Mouse (Mus musculus) E14TG2a.4 (cell line): Measurements from ENCODE around the gene Sipa1l1.
A peak's percentile ranks its signal among the peaks of the same experiment; 100 is the strongest.
"Not testable (repeated sequence)": the region's sequence is repeated elsewhere in the genome, so short reads cannot be mapped to it uniquely, and the experiment has no call there.

Experiments used
- H3K27me3 ChIP-seq: 2 replicates; pipeline ENCODE4 v1.6.1; 2014; ENCODE audit warnings: low read length, control low read depth; ENCODE audit not compliant: insufficient read depth
- H3K36me3 ChIP-seq: 2 replicates; pipeline ENCODE4 v1.6.1; 2014; ENCODE audit warnings: low read length, control low read depth; ENCODE audit not compliant: insufficient read depth
- H3K4me1 ChIP-seq: replicated peaks from 2 replicates; pipeline ENCODE4 v1.6.1; 2014; ENCODE audit warnings: low read depth, low read length, control low read depth
- H3K4me3 ChIP-seq: replicated peaks from 2 replicates; pipeline ENCODE4 v1.5.1; 2014; ENCODE audit warnings: mild to moderate bottlenecking, low read length
- H3K9me3 ChIP-seq: 2 replicates; pipeline ENCODE4 v1.6.1; 2014; ENCODE audit warnings: low read length, control low read depth
- CTCF ChIP-seq: conservative IDR thresholded peaks from 2 replicates; pipeline ENCODE4 v1.5.1; 2014; ENCODE audit warnings: low read length
- NANOG ChIP-seq: IDR thresholded peaks from 2 replicates; pipeline ENCODE4 v1.6.1; 2014; ENCODE audit warnings: borderline replicate concordance, low read length, mixed read lengths
- POU5F1 ChIP-seq: IDR thresholded peaks from 2 replicates; pipeline ENCODE4 v1.6.1; 2014; ENCODE audit warnings: low read length, borderline replicate concordance

Gene Sipa1l1

DNA sequence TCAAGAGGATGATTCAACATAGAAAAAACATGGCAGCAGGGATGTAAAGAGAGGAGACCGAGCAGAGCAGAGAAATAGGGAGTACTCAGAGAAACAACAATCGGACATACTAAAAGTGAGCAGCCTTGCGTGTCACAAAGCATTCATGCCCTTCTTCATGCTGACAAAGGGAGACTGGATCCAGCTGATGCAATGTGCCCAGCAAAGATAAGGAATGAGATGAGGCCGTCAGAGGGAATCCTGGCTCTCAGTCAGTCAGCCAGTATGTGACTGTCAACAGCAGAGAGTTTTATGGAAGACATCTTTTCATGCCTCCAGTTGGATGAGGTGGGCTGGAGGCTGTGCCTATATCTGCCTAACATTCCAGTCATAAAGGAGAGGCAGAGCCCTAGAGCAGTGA, 304.1 kb downstream of the Sipa1l1 start:
- H3K9me3 ChIP-seq, result peaks cover 13% of the 10 kb centered on the region
- no peaks in the 10 kb centered on the region for H3K36me3 ChIP-seq
- H3K27me3 ChIP-seq, result peaks cover 14% of the 10 kb centered on the region
- H3K4me3 ChIP-seq, result no peak overlapping the region
- TF ChIP-seq POU5F1, result no peak
- no peak for TF ChIP-seq CTCF
- no peak for TF ChIP-seq NANOG
- peaks cover 13% of the 10 kb centered on the region for H3K4me1 ChIP-seq

GRCm38 (mm10) chr12:82474409-82474808, 305.3 kb downstream of the Sipa1l1 start:
- Histone ChIP-seq H3K9me3 (peaks cover 1% of the 10 kb centered on the region), H3K4me3 (no peak overlapping the region), H3K4me1 (peaks cover 25% of the 10 kb centered on the region), H3K27me3 (peaks cover 14% of the 10 kb centered on the region), H3K36me3 (no peaks in the 10 kb centered on the region)
- TF ChIP-seq CTCF (no peak), POU5F1 (no peak), NANOG (no peak)

GRCm38 (mm10) chr12:82476028-82476427, 306.9 kb downstream of the Sipa1l1 start:
- no peaks in the 10 kb centered on the region for H3K9me3 ChIP-seq
- no peak overlapping the region for H3K4me3 ChIP-seq
- H3K27me3 ChIP-seq, result peaks cover 14% of the 10 kb centered on the region
- TF ChIP-seq CTCF, result no peak
- no peak for TF ChIP-seq POU5F1
- no peak for TF ChIP-seq NANOG
- H3K36me3 ChIP-seq, result no peaks in the 10 kb centered on the region
- peaks cover 22% of the 10 kb centered on the region for H3K4me1 ChIP-seq

GRCm38 (mm10) chr12:82476580-82476979, 307.5 kb downstream of the Sipa1l1 start:
- Histone ChIP-seq H3K27me3 (peaks cover 12% of the 10 kb centered on the region), H3K9me3 (no peaks in the 10 kb centered on the region)
- TF ChIP-seq CTCF (no peak), POU5F1 (no peak), NANOG (no peak)

DNA sequence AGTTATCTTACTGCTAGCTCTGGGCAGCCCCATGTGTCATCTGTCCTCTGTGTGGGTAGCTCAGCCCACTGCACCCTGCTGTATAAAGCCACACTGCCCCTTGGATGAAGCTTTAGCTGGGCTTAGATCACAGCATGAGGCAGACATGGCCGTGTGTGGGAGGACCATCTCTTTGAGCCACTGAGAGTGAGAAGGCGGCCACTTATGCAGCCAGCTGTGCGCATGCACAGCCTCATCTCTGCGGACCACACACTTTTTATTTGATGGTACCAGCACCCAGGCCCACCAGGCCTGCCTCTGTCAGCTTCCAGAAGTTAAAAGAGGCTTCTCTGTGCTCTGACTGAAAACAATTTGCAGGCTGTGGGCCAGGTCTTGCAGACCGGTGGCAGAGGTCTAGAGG, 308.7 kb downstream of the Sipa1l1 start:
- Histone ChIP-seq H3K9me3 (no peaks in the 10 kb centered on the region), H3K27me3 (peaks cover 12% of the 10 kb centered on the region), H3K4me3 (no peak overlapping the region), H3K4me1 (peaks cover 22% of the 10 kb centered on the region), H3K36me3 (no peaks in the 10 kb centered on the region)
- TF ChIP-seq CTCF (no peak), POU5F1 (no peak), NANOG (no peak)

More at GRCm38 (mm10) chr12:82476580-82476979, 307.5 kb downstream of the Sipa1l1 start:
- Histone ChIP-seq H3K36me3 (no peaks in the 10 kb centered on the region), H3K4me1 (peaks cover 22% of the 10 kb centered on the region), H3K4me3 (no peak overlapping the region)

GRCm38 (mm10) chr12:82478256-82478655, 309.1 kb downstream of the Sipa1l1 start:
- Histone ChIP-seq H3K4me1 (peaks cover 22% of the 10 kb centered on the region), H3K9me3 (no peaks in the 10 kb centered on the region), H3K36me3 (no peaks in the 10 kb centered on the region), H3K27me3 (peaks cover 12% of the 10 kb centered on the region), H3K4me3 (no peak overlapping the region)
- TF ChIP-seq NANOG, result no peak

DNA sequence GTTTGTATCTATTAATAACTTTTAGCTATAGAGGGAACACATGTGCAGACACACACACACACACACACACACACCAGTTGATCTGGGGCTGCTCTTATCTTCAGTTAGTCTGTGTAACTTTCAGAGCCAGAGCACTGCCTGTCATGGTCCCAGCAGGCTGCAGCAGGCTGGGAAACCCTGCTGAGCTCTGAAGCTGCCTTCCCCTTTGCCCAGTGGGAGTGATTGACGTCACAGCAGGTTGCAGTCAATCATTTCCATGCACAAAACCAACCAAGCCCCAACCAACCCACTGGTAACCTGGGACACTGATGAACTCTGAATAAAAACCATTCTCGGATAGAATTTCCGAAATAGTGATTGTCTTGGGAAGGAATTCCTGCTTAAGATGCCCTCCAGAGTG, 310.3 kb downstream of the Sipa1l1 start:
- Histone ChIP-seq H3K4me3 (no peak overlapping the region), H3K9me3 (peaks cover 6% of the 10 kb centered on the region), H3K4me1 (peaks cover 22% of the 10 kb centered on the region), H3K36me3 (no peaks in the 10 kb centered on the region), H3K27me3 (peaks cover 12% of the 10 kb centered on the region)
- no peak for TF ChIP-seq POU5F1
- peak; percentile 60; the same call in 1 of the 2 replicates for TF ChIP-seq NANOG

DNA sequence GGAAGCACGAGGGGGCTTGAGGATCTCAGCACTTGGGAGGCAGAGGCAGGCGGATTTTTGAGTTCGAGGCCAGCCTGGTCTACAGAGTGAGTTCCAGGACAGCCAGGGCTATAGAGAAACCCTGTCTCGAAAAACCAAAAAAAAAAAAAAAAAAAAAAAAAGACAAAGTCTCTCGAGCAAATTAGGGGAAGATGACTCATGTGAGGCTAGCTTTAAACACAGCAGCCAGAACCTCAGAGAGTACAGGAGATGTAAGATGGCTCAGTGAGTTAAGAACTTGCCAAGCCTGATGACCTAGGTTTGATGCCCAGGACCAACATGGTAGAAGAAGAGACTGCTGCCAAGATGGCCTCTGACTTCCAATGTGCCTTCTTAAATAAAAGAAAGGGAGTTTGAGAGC, 311.3 kb downstream of the Sipa1l1 start:
- Histone ChIP-seq H3K4me1 (peaks cover 28% of the 10 kb centered on the region), H3K27me3 (peaks cover 12% of the 10 kb centered on the region), H3K9me3 (peaks cover 11% of the 10 kb centered on the region)
- H3K36me3 ChIP-seq, H3K4me3 ChIP-seq: not testable (repeated sequence)

- Histone ChIP-seq H3K9me3 (peaks cover 11% of the 10 kb centered on the region), H3K36me3 (no peaks in the 10 kb centered on the region), H3K4me1 (peaks cover 32% of the 10 kb centered on the region), H3K27me3 (no peaks in the 10 kb centered on the region), H3K4me3 (no peak overlapping the region)
- TF ChIP-seq CTCF (no peak), POU5F1 (no peak), NANOG (peak; percentile 31; the same call in 1 of the 2 replicates)
These were observed 316.3 kb downstream of the Sipa1l1 start for GRCm38 (mm10) chr12:82485466-82485865.
